Mouse (Mus musculus) embryonic facial prominence, embryonic 15.5 days (tissue): ENCODE results near the gene Clasp1. TPM values are rescaled to one million over a fixed set of nuclear protein-coding genes. Genes with fewer than 3 reads are reported as not detected.

Experiments
- ATAC-seq: fragments of 200-750 bp; cut with Nextera tagmentation; 2 replicates; pipeline ENCODE4 v1.8.0; 2017; ENCODE audit warnings: low read depth, moderate TSS enrichment; ENCODE audit not compliant: insufficient number of reproducible peaks, low FRiP score, low TSS enrichment
- H3K27ac ChIP-seq: fragments of 300-500 bp; sonication (generic); replicated peaks from 2 replicates; pipeline ENCODE4 v1.5.1; 2015; ENCODE audit warnings: mild to moderate bottlenecking, inconsistent platforms
- H3K27me3 ChIP-seq: fragments of 300-500 bp; sonication (generic); 2 replicates; pipeline ENCODE4 v1.6.1; 2015; ENCODE audit warnings: inconsistent platforms
- H3K36me3 ChIP-seq: fragments of 300-500 bp; sonication (generic); 2 replicates; pipeline ENCODE4 v1.6.1; 2015; ENCODE audit warnings: mild to moderate bottlenecking, inconsistent platforms
- H3K4me1 ChIP-seq: fragments of 300-500 bp; sonication (generic); 2 replicates; pipeline ENCODE4 v1.6.1; 2015; ENCODE audit warnings: inconsistent platforms
- H3K4me2 ChIP-seq: fragments of 300-500 bp; sonication (generic); replicated peaks from 2 replicates; pipeline ENCODE4 v1.6.1; 2015; ENCODE audit warnings: mild to moderate bottlenecking, inconsistent platforms
- H3K4me3 ChIP-seq: fragments of 300-500 bp; sonication (generic); replicated peaks from 2 replicates; pipeline ENCODE4 v1.5.1; 2015; ENCODE audit warnings: mild to moderate bottlenecking, inconsistent platforms
- H3K9ac ChIP-seq: fragments of 300-500 bp; sonication (generic); 2 replicates; pipeline ENCODE4 v1.6.1; 2015; ENCODE audit warnings: inconsistent platforms
- H3K9me3 ChIP-seq: fragments of 300-500 bp; sonication (generic); replicated peaks from 2 replicates; pipeline ENCODE4 v1.6.1; 2016; ENCODE audit warnings: inconsistent platforms
- WGBS: fragments of 180-500 bp; shearing (Covaris S2); methylation state at CpG from one replicate; pipeline ENCODE4 v1.1.7; 2015; 5-methylcytosine and 5-hydroxymethylcytosine counted together
- polyA plus RNA-seq: library from polyadenylated mRNA; unstranded; fragments of >200 nt; fragmentation: Nextera tagmentation; extraction: Ambion mirVana; gene quantifications from 2 replicates; pipeline ENCODE4 v1.2.1, GENCODE M21; 2015

Gene Clasp1
- polyA plus RNA-seq, 1 experiment from 2014 or later = 48.6 TPM

DNA sequence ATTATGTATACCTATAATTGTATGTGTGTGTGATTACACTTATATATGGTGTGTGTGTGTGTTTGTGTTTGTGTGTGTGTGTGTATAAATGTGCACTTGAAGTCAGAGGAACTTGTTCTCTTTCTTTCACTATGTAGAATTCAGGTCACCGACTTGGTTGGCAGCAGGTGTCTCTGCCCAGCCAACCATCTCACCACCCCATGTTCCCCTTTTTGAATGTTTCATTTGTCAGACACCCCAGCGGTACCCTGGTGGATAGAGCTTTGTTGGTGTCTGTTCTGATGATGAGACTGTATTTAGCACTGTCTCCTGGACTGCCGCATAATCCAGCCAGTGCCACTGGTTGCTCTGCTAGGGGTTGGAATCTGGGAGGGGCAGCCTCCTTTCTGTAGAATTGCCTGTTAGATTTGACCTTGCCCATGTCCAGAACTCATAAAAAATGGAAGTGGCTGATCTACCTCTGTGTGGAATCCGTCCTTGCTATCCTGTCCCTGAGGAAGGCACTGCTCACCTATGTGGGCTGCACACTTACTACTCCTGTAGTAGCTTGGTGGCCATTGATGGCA lies 244.6 kb downstream of the Clasp1 start:
- no peak for ATAC-seq
- WGBS = 76% methylated on average over 4 of the region's 4 CpGs
- Histone ChIP-seq H3K4me2 (no peak overlapping the region), H3K9me3 (no peaks in the 10 kb centered on the region), H3K9ac (no peak overlapping the region), H3K27me3 (no peaks in the 10 kb centered on the region; the same call in 1 of the 2 replicates), H3K36me3 (no peaks in the 10 kb centered on the region), H3K4me1 (peaks cover 1% of the 10 kb centered on the region; the same call in 1 of the 2 replicates), H3K27ac (no peak overlapping the region), H3K4me3 (no peak overlapping the region)

DNA sequence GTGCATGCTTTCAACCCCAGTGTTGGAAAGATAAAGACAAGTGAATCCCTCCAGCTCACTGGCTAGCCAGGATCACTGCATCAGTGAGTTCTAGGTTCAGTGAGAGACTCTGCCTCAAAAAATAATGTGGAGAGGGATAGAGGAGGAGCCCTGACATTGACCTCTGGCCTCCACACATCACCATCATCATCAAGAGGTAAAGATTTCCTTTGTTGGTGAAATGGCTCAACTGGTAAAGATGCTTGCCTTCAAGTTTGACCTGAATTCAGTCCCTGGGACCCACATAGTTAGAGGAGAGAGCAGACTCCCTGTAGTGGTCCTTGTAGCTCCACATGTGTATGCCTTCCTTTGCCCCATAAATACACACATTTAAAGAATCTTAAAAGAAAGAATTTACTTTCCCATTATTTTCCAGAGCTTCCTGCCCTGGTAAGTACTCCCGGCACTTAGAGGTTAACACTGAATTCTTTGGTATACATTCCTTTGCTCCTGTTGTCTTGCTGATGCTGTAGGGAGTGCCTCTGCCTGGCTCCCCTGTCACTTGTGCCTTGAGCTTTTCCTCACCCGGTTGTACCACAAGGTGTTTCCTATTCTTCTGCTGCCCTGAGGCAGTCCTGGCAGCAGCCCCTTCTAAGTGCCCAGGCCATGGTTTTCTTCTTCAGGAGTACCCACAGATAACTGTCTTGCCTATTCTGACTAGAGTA lies 253.6 kb downstream of the Clasp1 start:
- H3K9ac ChIP-seq = no peak overlapping the region
- 51% methylated on average over 2 of the region's 2 CpGs for WGBS
- no peaks in the 10 kb centered on the region for H3K4me1 ChIP-seq
- no peaks in the 10 kb centered on the region for H3K27me3 ChIP-seq
- ATAC-seq = no peak
- H3K9me3 ChIP-seq = no peaks in the 10 kb centered on the region
- H3K36me3 ChIP-seq = no peaks in the 10 kb centered on the region
- no peak overlapping the region for H3K4me3 ChIP-seq
- H3K27ac ChIP-seq = no peak overlapping the region
- H3K4me2 ChIP-seq = no peak overlapping the region

DNA sequence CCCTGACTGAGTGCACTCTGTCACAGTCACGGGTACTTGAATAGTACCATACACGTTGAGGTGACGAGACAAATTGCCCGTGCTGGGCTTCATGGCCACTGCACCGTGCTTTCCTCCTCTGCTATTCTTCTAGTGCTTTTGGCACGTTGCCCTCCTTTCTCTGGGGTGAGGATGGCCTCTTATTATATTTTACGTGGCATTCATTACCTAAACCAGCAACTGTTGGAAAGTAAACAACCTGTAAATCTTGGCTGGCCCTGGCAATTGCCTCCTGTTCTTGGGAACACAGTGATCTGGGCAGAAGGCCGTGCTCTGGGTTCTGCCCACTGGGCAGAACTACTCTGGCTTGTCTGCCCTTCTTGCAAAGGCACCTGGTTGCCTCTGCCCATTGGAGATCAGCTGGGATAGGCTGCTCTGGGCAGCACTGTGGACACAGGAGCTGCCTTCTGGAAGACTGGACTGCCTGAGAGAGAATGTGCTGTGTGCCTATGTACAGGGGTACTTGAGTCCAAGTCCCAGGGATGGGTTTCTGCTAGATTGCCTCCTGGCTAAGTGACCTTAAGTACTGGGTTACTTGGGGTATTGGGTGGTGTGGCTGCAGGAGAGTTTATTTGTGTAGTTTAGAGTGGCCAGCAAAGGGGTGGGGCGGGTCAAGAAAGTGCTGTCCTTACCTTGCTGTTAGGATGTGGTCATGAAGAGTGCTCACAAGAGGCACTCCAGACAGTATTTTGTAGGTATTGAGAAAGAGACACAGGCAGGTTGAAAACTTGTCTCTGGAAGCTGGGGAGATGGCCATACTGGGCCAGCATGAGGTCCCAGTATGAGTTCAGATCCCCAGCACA lies 254.5 kb downstream of the Clasp1 start:
- WGBS = 62% methylated on average over 9 of the region's 9 CpGs
- Histone ChIP-seq H3K9ac (no peak overlapping the region), H3K27ac (no peak overlapping the region), H3K4me2 (no peak overlapping the region), H3K27me3 (no peaks in the 10 kb centered on the region), H3K4me3 (no peak overlapping the region), H3K4me1 (no peaks in the 10 kb centered on the region), H3K36me3 (no peaks in the 10 kb centered on the region), H3K9me3 (no peaks in the 10 kb centered on the region)
- ATAC-seq = no peak

DNA sequence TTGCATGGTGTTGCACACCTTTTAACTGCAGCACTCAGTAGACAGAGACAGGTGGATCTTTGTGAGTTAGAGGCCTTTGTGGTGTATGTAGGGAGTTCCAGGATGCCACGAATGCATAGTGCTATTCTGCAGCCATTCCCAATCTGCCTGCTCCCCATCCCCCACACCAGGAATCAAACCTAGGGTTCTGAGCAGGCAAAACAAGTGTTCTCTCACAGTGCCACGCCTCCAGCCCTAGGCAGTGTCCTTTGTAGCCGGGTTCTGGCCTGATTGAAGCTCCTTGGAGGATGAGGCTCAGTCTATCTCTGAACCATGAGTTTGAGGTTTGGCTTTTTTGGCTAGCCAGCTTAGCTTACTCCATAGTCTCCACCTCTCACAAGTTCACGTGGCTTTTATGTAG lies 256.8 kb downstream of the Clasp1 start:
- Histone ChIP-seq H3K27me3 (no peaks in the 10 kb centered on the region), H3K9ac (no peak overlapping the region), H3K4me1 (no peaks in the 10 kb centered on the region), H3K27ac (no peak overlapping the region), H3K9me3 (no peaks in the 10 kb centered on the region), H3K36me3 (no peaks in the 10 kb centered on the region), H3K4me2 (no peak overlapping the region), H3K4me3 (no peak overlapping the region)
- WGBS = 47% methylated on average over 4 of the region's 4 CpGs
- no peak for ATAC-seq

DNA sequence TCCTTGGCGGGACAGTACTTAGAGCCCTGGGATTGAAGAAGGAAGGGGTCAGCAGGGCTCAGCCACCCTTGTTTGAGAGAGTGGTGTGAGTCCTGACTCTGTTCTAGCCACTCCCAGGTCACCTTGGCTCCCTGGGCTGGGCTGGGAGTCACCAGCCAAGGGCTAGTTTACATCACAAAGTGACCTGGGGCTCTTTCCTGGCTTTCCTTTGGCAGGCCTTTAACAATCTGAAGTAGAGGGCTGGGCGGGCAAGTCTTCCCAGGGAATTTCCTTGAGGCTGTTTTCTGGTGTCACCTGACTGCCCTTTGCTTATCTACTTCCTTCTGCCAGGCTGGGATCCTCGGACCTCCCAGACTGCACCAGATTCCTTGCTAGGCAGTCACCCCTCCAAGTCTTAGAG lies 259.2 kb downstream of the Clasp1 start:
- no peaks in the 10 kb centered on the region for H3K36me3 ChIP-seq
- H3K4me1 ChIP-seq = no peaks in the 10 kb centered on the region
- WGBS = 27% methylated on average over 3 of the region's 3 CpGs
- no peaks in the 10 kb centered on the region for H3K9me3 ChIP-seq
- H3K27ac ChIP-seq = no peak overlapping the region
- no peak for ATAC-seq
- H3K4me3 ChIP-seq = no peak overlapping the region
- no peak overlapping the region for H3K9ac ChIP-seq
- no peak overlapping the region for H3K4me2 ChIP-seq
- no peaks in the 10 kb centered on the region for H3K27me3 ChIP-seq

DNA sequence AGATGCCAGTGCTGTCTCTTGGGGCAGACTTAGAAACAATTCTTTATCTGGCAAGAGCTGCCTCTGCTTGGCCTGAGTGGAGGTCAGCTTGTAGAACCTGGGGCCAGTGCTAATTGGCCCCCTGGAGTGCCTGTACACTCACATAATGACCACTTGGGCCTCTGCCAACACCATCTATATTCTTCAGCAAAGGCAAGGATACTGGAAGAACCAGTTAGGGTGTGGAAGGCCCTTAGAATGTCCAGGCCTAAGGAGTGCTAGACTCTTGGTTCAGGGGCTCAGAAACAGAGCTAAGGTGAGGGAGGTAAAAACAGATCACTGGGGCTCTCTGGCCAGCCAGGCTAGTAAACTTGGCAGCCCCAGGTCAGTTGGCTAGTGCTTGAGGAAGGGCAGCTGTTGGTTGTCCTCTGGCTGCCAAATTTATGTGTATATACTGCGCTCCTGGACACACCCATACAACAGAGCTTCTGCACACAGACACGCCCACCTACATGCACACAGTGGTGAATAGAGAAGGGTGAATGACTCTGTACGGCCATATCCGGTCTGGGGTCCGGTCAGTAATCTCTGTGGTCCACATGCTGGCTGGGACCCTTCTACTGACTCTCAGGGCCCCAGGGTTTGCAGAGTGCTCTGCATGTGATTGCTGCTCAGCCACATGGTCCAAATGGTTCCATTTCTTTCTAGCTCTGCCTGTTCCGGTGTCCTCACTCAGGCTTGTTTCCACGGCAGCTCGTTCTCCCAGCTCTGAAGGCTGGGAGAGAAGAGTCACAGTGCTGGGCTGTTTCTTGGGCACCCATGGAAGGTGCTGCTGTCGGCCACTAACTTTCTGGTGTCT lies 261.3 kb downstream of the Clasp1 start:
- H3K9ac ChIP-seq = no peak overlapping the region
- H3K4me1 ChIP-seq = no peaks in the 10 kb centered on the region
- no peak overlapping the region for H3K4me3 ChIP-seq
- 0 out of 2 replicates have a peak, but pooled peaks have one; percentile 18 for ATAC-seq
- no peak overlapping the region for H3K27ac ChIP-seq
- no peak overlapping the region for H3K4me2 ChIP-seq
- H3K27me3 ChIP-seq = no peaks in the 10 kb centered on the region
- no peaks in the 10 kb centered on the region for H3K36me3 ChIP-seq
- WGBS = 78% methylated on average over 9 of the region's 9 CpGs
- no peaks in the 10 kb centered on the region for H3K9me3 ChIP-seq

DNA sequence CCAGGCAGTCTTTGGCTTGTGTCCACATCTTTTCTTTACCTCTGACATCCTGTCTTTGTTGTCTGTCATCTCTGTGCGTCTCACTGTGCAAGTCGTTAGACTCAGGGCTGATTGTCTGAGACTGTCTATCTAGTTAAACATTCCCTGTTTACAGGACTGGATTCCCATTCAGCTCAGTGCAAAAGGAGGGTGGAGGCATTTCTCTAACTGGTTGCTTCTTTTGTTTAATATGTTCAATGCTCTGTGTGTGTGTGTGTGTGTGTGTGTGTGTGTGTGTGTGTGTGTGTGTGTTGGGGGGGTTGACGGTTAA lies 261.9 kb downstream of the Clasp1 start:
- Histone ChIP-seq H3K9ac (no peak overlapping the region), H3K4me3 (no peak overlapping the region), H3K4me2 (no peak overlapping the region), H3K27ac (no peak overlapping the region), H3K4me1 (no peaks in the 10 kb centered on the region), H3K9me3 (no peaks in the 10 kb centered on the region), H3K27me3 (no peaks in the 10 kb centered on the region), H3K36me3 (no peaks in the 10 kb centered on the region)
- no peak for ATAC-seq
- whole genome bisulfite sequencing = 52% methylated on average over 3 of the region's 3 CpGs

DNA sequence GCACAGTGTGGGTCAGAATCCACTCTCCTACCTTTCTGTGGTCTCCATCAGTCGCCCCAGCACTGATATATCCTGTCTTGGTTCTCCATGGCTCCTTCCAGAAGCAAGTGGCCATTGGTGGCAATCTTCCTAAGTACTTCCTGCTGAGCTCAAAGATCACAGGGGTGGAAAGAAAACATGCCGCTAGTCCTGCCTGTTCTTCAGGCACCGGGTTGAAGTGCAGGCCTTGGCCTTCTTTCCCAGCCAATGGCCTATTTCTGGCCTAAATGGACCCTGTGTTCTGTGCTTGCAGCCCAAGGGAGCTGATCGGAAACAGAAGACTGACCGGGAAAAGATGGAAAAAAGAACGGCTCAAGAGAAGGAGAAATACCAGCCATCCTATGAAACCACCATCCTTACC lies 269.9 kb downstream of the Clasp1 start:
- 72% methylated on average over 6 of the region's 6 CpGs for WGBS
- Histone ChIP-seq H3K4me3 (no peak overlapping the region), H3K27me3 (no peaks in the 10 kb centered on the region), H3K9me3 (no peaks in the 10 kb centered on the region), H3K9ac (no peak overlapping the region), H3K36me3 (no peaks in the 10 kb centered on the region), H3K4me1 (no peaks in the 10 kb centered on the region), H3K4me2 (no peak overlapping the region), H3K27ac (no peak overlapping the region)
- ATAC-seq = no peak

DNA sequence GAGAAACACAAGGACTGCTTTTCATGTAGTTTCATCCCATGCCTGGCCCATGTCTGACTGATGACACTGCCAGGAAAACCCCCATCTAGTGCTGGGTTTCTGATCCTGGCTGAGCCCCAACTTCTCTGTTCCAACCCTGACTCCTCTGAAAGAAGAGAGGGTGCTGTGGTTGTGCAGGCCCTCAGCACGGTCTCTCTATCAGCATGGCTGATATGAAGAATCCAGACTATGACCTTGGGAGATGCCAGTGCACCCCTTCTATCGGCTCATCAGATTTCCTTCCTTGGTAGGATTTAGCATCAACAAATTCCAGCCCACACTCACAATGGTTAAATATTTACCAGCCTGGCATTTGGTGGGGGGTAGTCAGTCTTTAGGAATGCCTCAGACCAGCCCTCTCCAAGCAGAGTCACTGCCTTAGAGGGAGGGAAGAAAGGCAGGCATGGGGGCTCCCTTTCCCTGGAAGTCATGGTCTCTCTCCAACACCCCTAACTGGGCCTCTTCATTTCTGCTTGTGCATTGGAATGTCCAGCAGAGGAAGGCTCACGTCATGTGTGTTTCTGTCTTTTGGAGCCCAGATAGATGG lies 272.1 kb downstream of the Clasp1 start:
- Histone ChIP-seq H3K36me3 (no peaks in the 10 kb centered on the region), H3K9me3 (no peaks in the 10 kb centered on the region), H3K4me1 (no peaks in the 10 kb centered on the region), H3K4me2 (no peak overlapping the region), H3K9ac (no peak overlapping the region), H3K4me3 (no peak overlapping the region), H3K27me3 (no peaks in the 10 kb centered on the region), H3K27ac (no peak overlapping the region)
- ATAC-seq = 0 out of 2 replicates have a peak, but pooled peaks have one; percentile 13
- 53% methylated on average over 3 of the region's 3 CpGs for WGBS
